Mouse (Mus musculus) thymus, adult 2 months (tissue): ENCODE results near the gene Ythdc1.

ENCODE experiments used
- CTCF ChIP-seq: fragments of 200-500 bp; IDR thresholded peaks from 2 replicates; pipeline ENCODE4 v1.5.1; 2012; ENCODE audit warnings: mild to moderate bottlenecking, control low read depth, low read length, moderate library complexity, borderline replicate concordance; ENCODE audit not compliant: control insufficient read depth, poor library complexity, insufficient read depth; ENCODE audit errors: extremely low read depth
- POLR2A ChIP-seq: fragments of 200-500 bp; IDR thresholded peaks from 2 replicates; pipeline ENCODE4 v1.6.1; 2012; ENCODE audit warnings: mild to moderate bottlenecking, low read length, control low read depth, moderate library complexity; ENCODE audit not compliant: control insufficient read depth, poor library complexity, insufficient read depth; ENCODE audit errors: extremely low read depth

GRCm38 (mm10) chr5:86778471-86778870 is 25.6 kb upstream of the Ythdc1 start:
- no peak for TF ChIP-seq POLR2A
- no peak for TF ChIP-seq CTCF
